Mouse (Mus musculus) cerebellum, adult 18-20 months (tissue): ENCODE results near the gene Esp18.

Source experiments
- DNase-seq, 2 experiments: peaks; one replicate each; pipeline ENCODE4 v3.0.0; 2021

The Esp18 gene

GRCm38 (mm10) chr17:39406059-39406458 is at the start of gene Esp18:
TSS of gene Esp18 (plus strand) at chr17:39406359.
- no peak for DNase-seq

GRCm38 (mm10) chr17:39363316-39363715 is 42.8 kb upstream of the Esp18 start:
- no peak for DNase-seq
